Mouse (Mus musculus): Measurements from ENCODE around the gene Srrm2. TPM values are rescaled to one million over a fixed set of nuclear protein-coding genes. Genes with fewer than 3 reads are reported as not detected.

The Srrm2 gene
- polyA plus RNA-seq, 1 experiment from 2014 or later, result 327 TPM

DNA sequence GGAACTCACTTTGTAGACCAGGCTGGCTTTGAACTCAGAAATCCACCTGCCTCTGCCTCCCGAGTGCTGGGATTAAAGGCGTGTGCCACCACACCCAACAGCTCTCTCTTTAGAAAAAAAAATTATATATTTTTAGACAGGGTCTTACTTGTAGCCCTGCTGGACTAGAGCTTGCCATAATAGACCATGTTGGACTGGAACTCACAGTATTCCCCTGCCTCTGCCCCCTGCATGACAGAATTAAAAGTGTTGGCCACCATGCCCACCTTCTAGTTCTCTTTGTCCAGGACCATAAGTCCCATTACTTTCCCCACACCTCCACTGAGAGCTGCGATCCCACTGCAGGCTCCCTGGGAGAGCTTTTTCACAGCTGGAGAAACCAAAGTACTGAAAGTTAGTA is 42.9 kb upstream of the Srrm2 start:
- Histone ChIP-seq H3K4me2 (no peak overlapping the region), H3K9ac (no peak overlapping the region), H3K36me3 (peaks cover 13% of the 10 kb centered on the region), H3K9me3 (no peaks in the 10 kb centered on the region), H3K27me3 (replicated peaks) (peaks cover 63% of the 10 kb centered on the region), H3K4me1 (peaks cover 27% of the 10 kb centered on the region), H3K4me3 (no peak overlapping the region), H3K27ac (replicated peaks) (no peak overlapping the region)
- ATAC-seq (ENCODE audit: extremely low read depth, insufficient number of reproducible peaks, low FRiP score, low TSS enrichment), result no peak
- WGBS, result 70% methylated on average over 3 of the region's 3 CpGs

GRCm38 (mm10) chr17:23748026-23748425 is 42.3 kb upstream of the Srrm2 start:
- WGBS, result 22% methylated on average over 6 of the region's 6 CpGs

GRCm38 (mm10) chr17:23748631-23749391 is 41.5 kb upstream of the Srrm2 start:
- Histone ChIP-seq H3K9ac (peak overlapping the region; percentile 65), H3K27me3 (replicated peaks) (peaks cover 50% of the 10 kb centered on the region), H3K4me3 (peak overlapping the region; percentile 40), H3K4me2 (peak overlapping the region; percentile 60), H3K27ac (replicated peaks) (no peak overlapping the region), H3K4me1 (peaks cover 25% of the 10 kb centered on the region), H3K36me3 (peaks cover 26% of the 10 kb centered on the region), H3K9me3 (no peaks in the 10 kb centered on the region)
- WGBS, result 32% methylated on average over 10 of the region's 10 CpGs
- ATAC-seq (ENCODE audit: extremely low read depth, insufficient number of reproducible peaks, low FRiP score, low TSS enrichment), result no peak

More at GRCm38 (mm10) chr17:23748026-23748425, 42.3 kb upstream of the Srrm2 start:
- Histone ChIP-seq H3K4me3 (no peak overlapping the region), H3K36me3 (peaks cover 18% of the 10 kb centered on the region), H3K27me3 (replicated peaks) (peaks cover 58% of the 10 kb centered on the region), H3K27ac (replicated peaks) (no peak overlapping the region), H3K9ac (no peak overlapping the region), H3K4me1 (peaks cover 25% of the 10 kb centered on the region), H3K4me2 (no peak overlapping the region), H3K9me3 (no peaks in the 10 kb centered on the region)
- no peak for ATAC-seq (ENCODE audit: extremely low read depth, insufficient number of reproducible peaks, low FRiP score, low TSS enrichment)

GRCm38 (mm10) chr17:23749400-23750191 is 40.7 kb upstream of the Srrm2 start:
- Histone ChIP-seq H3K9ac (peak overlapping the region; percentile 65; the same call in 1 of the 2 replicates), H3K36me3 (peaks cover 34% of the 10 kb centered on the region), H3K4me3 (peak overlapping the region; percentile 40), H3K27ac (replicated peaks) (no peak overlapping the region), H3K4me2 (peak overlapping the region; percentile 60), H3K27me3 (replicated peaks) (peaks cover 42% of the 10 kb centered on the region), H3K4me1 (peaks cover 23% of the 10 kb centered on the region), H3K9me3 (no peaks in the 10 kb centered on the region)
- no peak for ATAC-seq (ENCODE audit: extremely low read depth, insufficient number of reproducible peaks, low FRiP score, low TSS enrichment)
- WGBS, result 79% methylated on average over 11 of the region's 11 CpGs

DNA sequence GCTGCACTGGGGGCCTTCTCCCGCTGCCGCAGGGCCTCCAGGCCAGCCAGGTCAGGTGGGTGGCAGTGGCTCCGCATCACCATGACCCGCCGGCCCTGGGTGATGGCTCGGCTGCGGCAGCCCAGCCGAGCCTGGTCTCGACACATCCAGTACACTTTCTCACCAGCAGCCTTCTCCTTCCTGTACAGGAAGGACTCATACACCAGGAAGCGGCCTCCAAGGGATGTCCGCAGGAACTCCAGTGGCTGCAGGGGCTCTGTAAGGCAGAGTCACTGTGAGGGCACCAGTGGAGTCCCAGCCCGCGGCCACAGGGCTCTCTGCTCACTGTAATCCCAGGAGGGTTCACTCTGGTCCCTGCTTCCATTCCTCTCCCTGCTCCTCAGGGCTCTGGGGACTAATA is 34.6 kb upstream of the Srrm2 start:
- Histone ChIP-seq H3K4me1 (no peaks in the 10 kb centered on the region), H3K27ac (replicated peaks) (no peak overlapping the region), H3K4me2 (no peak overlapping the region), H3K36me3 (peaks cover 95% of the 10 kb centered on the region), H3K9ac (no peak overlapping the region), H3K4me3 (no peak overlapping the region), H3K9me3 (no peaks in the 10 kb centered on the region; the same call in 1 of the 2 replicates), H3K27me3 (replicated peaks) (no peaks in the 10 kb centered on the region)
- 83% methylated on average over 13 of the region's 13 CpGs for WGBS
- no peak for ATAC-seq (ENCODE audit: extremely low read depth, insufficient number of reproducible peaks, low FRiP score, low TSS enrichment)

GRCm38 (mm10) chr17:23757581-23757980 is 32.8 kb upstream of the Srrm2 start:
- WGBS, result 90% methylated on average over 9 of the region's 9 CpGs
- no peak for ATAC-seq (ENCODE audit: extremely low read depth, insufficient number of reproducible peaks, low FRiP score, low TSS enrichment)
- no peaks in the 10 kb centered on the region for H3K4me1 ChIP-seq
- no peak overlapping the region for H3K4me2 ChIP-seq
- peaks cover 100% of the 10 kb centered on the region for H3K36me3 ChIP-seq
- H3K9me3 ChIP-seq, result no peaks in the 10 kb centered on the region; the same call in 1 of the 2 replicates
- H3K27ac ChIP-seq (replicated peaks), result no peak overlapping the region
- H3K4me3 ChIP-seq, result no peak overlapping the region
- no peaks in the 10 kb centered on the region for H3K27me3 ChIP-seq (replicated peaks)
- no peak overlapping the region for H3K9ac ChIP-seq

GRCm38 (mm10) chr17:23758801-23759200 is 31.5 kb upstream of the Srrm2 start:
- no peak overlapping the region for H3K4me2 ChIP-seq
- peaks cover 93% of the 10 kb centered on the region for H3K36me3 ChIP-seq
- no peak for ATAC-seq (ENCODE audit: extremely low read depth, insufficient number of reproducible peaks, low FRiP score, low TSS enrichment)
- H3K27me3 ChIP-seq (replicated peaks), result no peaks in the 10 kb centered on the region
- H3K27ac ChIP-seq (replicated peaks), result no peak overlapping the region
- H3K4me3 ChIP-seq, result no peak overlapping the region
- WGBS, result 78% methylated on average over 8 of the region's 8 CpGs
- no peaks in the 10 kb centered on the region for H3K4me1 ChIP-seq
- H3K9me3 ChIP-seq, result no peaks in the 10 kb centered on the region; the same call in 1 of the 2 replicates
- no peak overlapping the region for H3K9ac ChIP-seq

GRCm38 (mm10) chr17:23760231-23760630 is 30.1 kb upstream of the Srrm2 start:
- Histone ChIP-seq H3K4me2 (no peak overlapping the region), H3K27me3 (replicated peaks) (no peaks in the 10 kb centered on the region), H3K4me3 (no peak overlapping the region), H3K9me3 (no peaks in the 10 kb centered on the region; the same call in 1 of the 2 replicates), H3K4me1 (no peaks in the 10 kb centered on the region), H3K36me3 (peaks cover 79% of the 10 kb centered on the region), H3K27ac (replicated peaks) (no peak overlapping the region), H3K9ac (no peak overlapping the region)
- ATAC-seq (ENCODE audit: extremely low read depth, insufficient number of reproducible peaks, low FRiP score, low TSS enrichment), result no peak
- 86% methylated on average over 9 of the region's 9 CpGs for WGBS

- Histone ChIP-seq H3K4me3 (no peak overlapping the region), H3K36me3 (peaks cover 70% of the 10 kb centered on the region), H3K4me2 (no peak overlapping the region), H3K4me1 (no peaks in the 10 kb centered on the region), H3K27me3 (replicated peaks) (no peaks in the 10 kb centered on the region), H3K27ac (replicated peaks) (no peak overlapping the region), H3K9ac (no peak overlapping the region), H3K9me3 (no peaks in the 10 kb centered on the region; the same call in 1 of the 2 replicates)
- WGBS, result 88% methylated on average over 3 of the region's 3 CpGs
- ATAC-seq (ENCODE audit: extremely low read depth, insufficient number of reproducible peaks, low FRiP score, low TSS enrichment), result no peak
These were observed 29.2 kb upstream of the Srrm2 start for GRCm38 (mm10) chr17:23761155-23761554.

DNA sequence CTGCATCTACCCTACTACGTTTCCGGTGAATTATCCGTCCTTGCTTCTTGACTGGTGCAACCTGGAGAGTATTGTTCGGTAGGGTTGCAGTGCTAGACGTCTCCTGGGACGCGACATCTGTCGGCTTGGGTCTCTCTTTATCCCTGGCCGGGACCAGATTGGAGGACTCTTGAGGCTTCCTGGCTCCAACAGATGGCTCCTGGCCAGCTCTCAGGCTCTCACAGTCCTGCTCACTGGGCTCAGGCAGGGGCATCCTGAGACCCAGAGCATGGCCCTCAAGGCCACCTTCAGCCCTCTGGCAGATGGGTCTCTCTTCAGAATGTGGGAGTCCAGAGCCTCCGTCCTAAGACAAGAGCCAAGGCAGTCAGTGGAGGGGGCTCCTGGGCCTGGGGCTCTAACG is 27.4 kb upstream of the Srrm2 start:
- H3K27me3 ChIP-seq (replicated peaks), result no peaks in the 10 kb centered on the region
- no peak for ATAC-seq (ENCODE audit: extremely low read depth, insufficient number of reproducible peaks, low FRiP score, low TSS enrichment)
- H3K4me2 ChIP-seq, result no peak overlapping the region
- WGBS, result 86% methylated on average over 11 of the region's 11 CpGs
- H3K9ac ChIP-seq, result no peak overlapping the region
- no peaks in the 10 kb centered on the region; the same call in 1 of the 2 replicates for H3K9me3 ChIP-seq
- H3K27ac ChIP-seq (replicated peaks), result no peak overlapping the region
- H3K36me3 ChIP-seq, result peaks cover 57% of the 10 kb centered on the region
- no peaks in the 10 kb centered on the region for H3K4me1 ChIP-seq
- H3K4me3 ChIP-seq, result no peak overlapping the region

- 17% methylated on average over 2 of the region's 2 CpGs for WGBS
- Histone ChIP-seq H3K27me3 (replicated peaks) (no peaks in the 10 kb centered on the region), H3K36me3 (peaks cover 8% of the 10 kb centered on the region; the same call in 1 of the 2 replicates), H3K27ac (replicated peaks) (peak overlapping the region; percentile 87; the same call in 1 of the 2 replicates), H3K9ac (peak overlapping the region; percentile 98), H3K4me1 (peaks cover 15% of the 10 kb centered on the region), H3K4me3 (peak overlapping the region; percentile 94), H3K4me2 (peak overlapping the region; percentile 83), H3K9me3 (no peaks in the 10 kb centered on the region)
- ATAC-seq (ENCODE audit: extremely low read depth, insufficient number of reproducible peaks, low FRiP score, low TSS enrichment), result no peak
These were observed 19.8 kb upstream of the Srrm2 start for GRCm38 (mm10) chr17:23770493-23770892.

All from heart, embryonic 13.5 days (tissue).